Mouse (Mus musculus) gastrocnemius, adult 2 months (tissue): Measurements from ENCODE around the gene Slc2a9. TPM values are rescaled to one million over a fixed set of nuclear protein-coding genes. Genes with fewer than 3 reads are reported as not detected.
A peak's percentile ranks its signal among the peaks of the same experiment; 100 is the strongest.

ENCODE experiments used
- DNase-seq: peaks from one replicate; pipeline ENCODE4 v3.0.0; 2022
- H3K27ac ChIP-seq: fragments of 200-600 bp; 2 replicates; pipeline ENCODE4 v1.8.1; 2022; ENCODE audit warnings: mild to moderate bottlenecking
- H3K4me3 ChIP-seq: fragments of 200-600 bp; 2 replicates; pipeline ENCODE4 v1.8.1; 2022; ENCODE audit warnings: mild to moderate bottlenecking, moderate library complexity
- CTCF ChIP-seq: fragments of 200-600 bp; IDR thresholded peaks from 2 replicates; pipeline ENCODE4 v1.8.1; 2022; ENCODE audit warnings: antibody characterized with exemption, mild to moderate bottlenecking, moderate library complexity
- intact Hi-C: fragments of 180-260 bp; cut with DNase I; formaldehyde crosslinking; loops from one replicate; pipeline ENCODE4 v1.15.1; 2025
- long read RNA-seq, 2 experiments: library from polyadenylated mRNA; stranded (forward); transcript quantifications; one replicate each; pipeline ENCODE4 v2.0.0; 2021
- total RNA-seq, 2 experiments: library from RNA; stranded (reverse); gene quantifications; 2 replicates each; pipeline ENCODE4 v1.2.3; 2021

Gene Slc2a9
- total RNA-seq = under 1 TPM; 0.20 to 0.25 TPM
- long read RNA-seq, experiment 1, partial matches to known transcripts = 1 of 3 reads
- long read RNA-seq, experiment 1, other reads (novel, unspliced or antisense) = 0 of 3 reads
- long read RNA-seq, experiment 2, partial matches to known transcripts = 0 of 1 reads
- long read RNA-seq, experiment 2, other reads (novel, unspliced or antisense) = 0 of 1 reads

GRCm38 (mm10) chr5:38502992-38503391 is at the start of gene Slc2a9:
Slc2a9 (minus strand) TSS chr5:38503143.
- Histone ChIP-seq H3K27ac (no peak within 1 kb of the TSS), H3K4me3 (no peak within 1 kb of the TSS)
- no peak for TF ChIP-seq CTCF
- intact Hi-C loops = no loop called here
- DNase-seq = no peak

DNA sequence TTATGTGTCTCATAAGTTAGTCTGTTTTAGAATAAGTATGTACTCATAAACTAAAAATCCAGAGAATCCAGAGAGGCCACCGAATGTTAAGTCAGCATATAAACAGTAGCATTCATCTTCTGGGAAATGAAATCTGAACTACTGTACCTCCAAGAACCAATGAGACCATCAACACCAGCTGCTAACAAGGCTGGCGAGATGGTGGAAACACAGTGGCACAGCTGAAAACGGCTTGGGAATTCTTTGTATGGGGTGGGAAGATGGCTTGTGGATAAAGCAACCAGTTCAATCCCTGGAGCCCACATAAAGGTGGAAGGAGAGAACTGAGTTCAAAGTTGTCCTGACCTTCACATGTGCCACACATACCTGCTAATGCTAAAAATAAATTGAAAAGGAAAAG is 49.7 kb upstream of the Slc2a9 start:
- Histone ChIP-seq H3K27ac (peak overlapping the region; percentile 59), H3K4me3 (no peak overlapping the region)
- intact Hi-C loops = no loop called here
- TF ChIP-seq CTCF = no peak
- DNase-seq = no peak

DNA sequence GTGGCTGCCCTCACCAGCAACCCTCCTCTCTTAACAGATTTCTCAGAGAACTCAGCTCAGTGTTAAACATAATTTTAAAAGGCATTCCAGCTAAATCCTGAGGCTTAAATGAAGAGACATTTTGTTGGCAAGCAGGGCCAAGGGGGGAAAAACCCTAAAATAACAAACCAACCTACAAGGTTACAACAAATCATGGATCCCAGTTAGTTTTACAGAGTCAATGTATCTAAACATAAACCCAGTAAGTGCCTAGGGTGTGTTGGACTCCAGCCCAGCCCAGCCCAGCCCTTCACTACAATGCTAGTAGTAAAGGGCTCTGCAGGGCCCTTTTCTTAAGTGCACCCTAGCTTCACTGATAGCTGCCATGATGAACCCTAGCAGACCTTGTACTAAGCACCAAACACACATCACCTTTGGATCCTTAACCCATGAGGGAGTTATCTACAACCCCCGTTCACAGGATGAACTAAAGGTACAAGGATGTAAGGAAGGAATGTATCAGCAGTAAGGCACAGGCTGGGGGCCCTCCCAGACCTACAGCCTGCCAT is 47.4 kb upstream of the Slc2a9 start:
- peak overlapping the region; percentile 43 for H3K27ac ChIP-seq

GRCm38 (mm10) chr5:38549461-38549909 is 46.5 kb upstream of the Slc2a9 start:
- DNase-seq = no peak
- no peak for TF ChIP-seq CTCF

More for the DNA sequence above, 47.4 kb upstream of the Slc2a9 start:
- TF ChIP-seq CTCF = no peak
- intact Hi-C loops = no loop called here
- H3K4me3 ChIP-seq = no peak overlapping the region
- DNase-seq = no peak

GRCm38 (mm10) chr5:38547375-38547774 is 44.4 kb upstream of the Slc2a9 start:
- no peak overlapping the region for H3K4me3 ChIP-seq
- no peak for DNase-seq
- H3K27ac ChIP-seq = no peak overlapping the region
- TF ChIP-seq CTCF = no peak
- intact Hi-C loops = no loop called here

More at GRCm38 (mm10) chr5:38549461-38549909, 46.5 kb upstream of the Slc2a9 start:
- Histone ChIP-seq H3K27ac (peak overlapping the region; percentile 43), H3K4me3 (peak overlapping the region; percentile 5; the same call in 1 of the 2 replicates)
- intact Hi-C loops = no loop called here

GRCm38 (mm10) chr5:38544423-38545415 is 41.8 kb upstream of the Slc2a9 start:
- no peak for TF ChIP-seq CTCF
- DNase-seq = peak; percentile 61
- H3K27ac ChIP-seq = peak overlapping the region; percentile 68
- intact Hi-C loops = no loop called here
- H3K4me3 ChIP-seq = no peak overlapping the region

GRCm38 (mm10) chr5:38543496-38544217 is 40.7 kb upstream of the Slc2a9 start:
- Histone ChIP-seq H3K27ac (peak overlapping the region; percentile 68), H3K4me3 (peak overlapping the region; percentile 9)
- DNase-seq = peak; percentile 68
- intact Hi-C loops = no loop called here
- TF ChIP-seq CTCF = no peak

DNA sequence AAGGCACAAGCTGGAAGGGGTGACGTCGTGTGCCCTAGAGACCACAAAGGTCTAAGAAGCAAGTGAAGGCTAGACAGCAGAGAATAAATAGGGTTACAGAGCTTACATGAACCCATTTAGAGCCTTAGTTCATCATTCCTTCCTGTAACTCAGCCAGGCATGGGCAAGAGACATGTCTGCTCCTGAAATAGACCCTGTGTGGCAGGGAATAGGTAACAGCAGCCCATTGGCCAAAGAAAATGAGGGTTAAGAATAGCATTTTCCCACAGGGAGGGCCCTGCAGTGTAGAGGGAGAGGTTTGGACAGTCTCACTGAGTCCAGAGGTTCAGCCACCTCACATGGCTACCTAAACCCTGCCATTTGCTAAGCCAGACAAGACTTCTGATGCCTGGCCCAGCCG is 38.8 kb upstream of the Slc2a9 start:
- Histone ChIP-seq H3K27ac (peak overlapping the region; percentile 82), H3K4me3 (no peak overlapping the region)
- intact Hi-C loops = no loop called here
- DNase-seq = peak; percentile 65
- TF ChIP-seq CTCF = no peak

GRCm38 (mm10) chr5:38540898-38541297 is 38.0 kb upstream of the Slc2a9 start:
- H3K4me3 ChIP-seq = no peak overlapping the region
- no peak for TF ChIP-seq CTCF
- intact Hi-C loops = no loop called here
- peak overlapping the region; percentile 82 for H3K27ac ChIP-seq
- no peak for DNase-seq

GRCm38 (mm10) chr5:38538508-38538907 is 35.6 kb upstream of the Slc2a9 start:
- Histone ChIP-seq H3K27ac (no peak overlapping the region), H3K4me3 (no peak overlapping the region)
- intact Hi-C loops = loop anchor here (5.0 kb wide), 1 partner anchor 34 kb away; no protein-coding TSS in a partner anchor
- no peak for TF ChIP-seq CTCF
- no peak for DNase-seq

GRCm38 (mm10) chr5:38537845-38538244 is 34.9 kb upstream of the Slc2a9 start:
- no peak for TF ChIP-seq CTCF
- peak overlapping the region; percentile 80 for H3K27ac ChIP-seq
- DNase-seq = no peak
- intact Hi-C loops = loop anchor here (5.0 kb wide), 1 partner anchor 34 kb away; no protein-coding TSS in a partner anchor
- no peak overlapping the region for H3K4me3 ChIP-seq

DNA sequence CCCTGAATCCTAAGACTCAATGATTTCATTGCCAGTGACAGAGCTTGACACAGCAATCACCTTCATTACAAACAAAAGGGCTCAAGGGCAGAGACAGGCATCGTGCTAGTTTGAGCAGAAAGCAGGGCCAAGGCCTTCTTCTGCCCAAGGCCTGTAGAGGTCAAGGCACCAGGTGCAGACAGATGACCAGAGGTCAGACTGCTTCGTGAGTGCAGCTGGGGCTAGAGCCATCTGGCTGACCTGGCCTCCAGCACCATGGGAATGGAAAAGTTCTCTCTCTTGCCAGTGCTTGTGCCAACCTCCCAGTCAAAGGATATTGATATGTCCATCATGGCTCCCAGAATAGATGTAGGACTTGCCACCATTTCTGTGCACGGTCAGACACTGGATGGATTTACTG is 33.9 kb upstream of the Slc2a9 start:
- DNase-seq = peak; percentile 82
- intact Hi-C loops = loop anchor here (5.0 kb wide), 1 partner anchor 35 kb away; no protein-coding TSS in a partner anchor
- H3K27ac ChIP-seq = peak overlapping the region; percentile 80
- TF ChIP-seq CTCF = no peak
- H3K4me3 ChIP-seq = no peak overlapping the region
